8 mouse cellular contexts compared by ENCODE assay signal in the genomic region with DNA sequence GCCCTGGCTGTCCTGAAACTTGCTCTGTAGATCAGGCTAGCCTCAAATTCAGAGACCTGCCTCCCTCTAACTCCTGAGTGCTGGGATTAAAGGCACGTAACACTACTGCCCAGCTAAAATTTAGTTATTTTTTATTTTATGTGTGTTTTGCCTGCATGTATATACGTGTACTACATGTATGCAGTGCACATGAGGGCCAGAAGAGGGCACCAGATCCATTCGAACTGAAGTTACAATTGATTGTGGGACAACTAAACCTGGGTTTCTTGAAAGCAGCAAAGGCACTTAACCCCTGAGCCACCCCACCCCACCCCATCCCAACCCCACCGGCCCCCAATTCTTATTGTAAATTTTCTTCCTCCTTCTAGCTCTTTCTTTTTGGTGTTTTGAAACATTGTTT. TPM values are rescaled to one million over a fixed set of nuclear protein-coding genes. Genes with fewer than 3 reads are reported as not detected.
A peak's percentile ranks its signal among the peaks of the same experiment; 100 is the strongest.
DNase-seq lines count a peak whose midpoint lies in the region; ATAC-seq lines count a peak whose summit lies in the region.

No protein-coding gene starts in this region.

- H3K9me3 ChIP-seq in kidney, embryonic 14.5 days (ENCODE audit: control insufficient read depth, low read length) = no peaks in the 10 kb centered on the region; the same call in 1 of the 2 replicates

- H3K4me2 ChIP-seq in kidney, embryonic 14.5 days (replicated peaks; ENCODE audit: low read depth, low read length) = no peak overlapping the region

- ATAC-seq in frontal cortex, adult (ENCODE audit: low TSS enrichment) = no peak
- peak; percentile 62; the same call in 1 of the 2 replicates for ATAC-seq in common myeloid progenitor, adult 5-6 weeks (replicated peaks; ENCODE audit: low read depth, poor library complexity, severe bottlenecking)
- ATAC-seq in kidney, embryonic 14.5 days (ENCODE audit: low FRiP score, low TSS enrichment) = 0 out of 2 replicates have a peak, but pooled peaks have one; percentile 32

- WGBS in kidney, embryonic 14.5 days = 38% methylated on average over 4 of the region's 4 CpGs

- H3K4me3 ChIP-seq in kidney, embryonic 14.5 days (ENCODE audit: low read length) = no peak overlapping the region

- peak; percentile 29 to 54 for DNase-seq in frontal cortex, postnatal 14 days (ENCODE audit: low spot score in 2 of 2)
- DNase-seq in urinary bladder, postnatal 14 days (ENCODE audit: low spot score) = peak; percentile 64
- DNase-seq in urinary bladder, adult 2 months (ENCODE audit: low spot score) = no peak
- peak; percentile 90 for DNase-seq in lung, postnatal 36 days
- peak; percentile 75 for DNase-seq in thymus, postnatal 0 days (ENCODE audit: low spot score)

- H3K36me3 ChIP-seq in kidney, embryonic 14.5 days (ENCODE audit: control insufficient read depth, insufficient read depth, low read length) = no peaks in the 10 kb centered on the region

- H3K4me1 ChIP-seq in kidney, embryonic 14.5 days (ENCODE audit: control insufficient read depth, insufficient read depth, low read length) = no peaks in the 10 kb centered on the region

- H3K9ac ChIP-seq in kidney, embryonic 14.5 days (ENCODE audit: low read depth, low read length) = no peak overlapping the region

- H3K27ac ChIP-seq in kidney, embryonic 14.5 days (ENCODE audit: low read depth, low read length) = no peak overlapping the region

- H3K27me3 ChIP-seq in kidney, embryonic 14.5 days (ENCODE audit: control insufficient read depth, insufficient read depth, low read length) = no peaks in the 10 kb centered on the region

RNA-seq across cellular contexts. Expression of a gene that starts 12.3 kb away (rescaled TPM):
- polyA plus RNA-seq in urinary bladder, adult 2 months (2012; rRNA removed) = 35.7 and 51.0 TPM in 2 replicates
- total RNA-seq in common myeloid progenitor, adult 5-6 weeks (2017) = 86.9 and 112 TPM in 2 replicates
- 35.4 and 37.3 TPM in 2 replicates for polyA plus RNA-seq in kidney, embryonic 14.5 days (2014; fragmentation: Nextera tagmentation; extraction: Ambion mirVana)
- polyA plus RNA-seq in thymus, postnatal 0 days (2015; fragmentation: Nextera tagmentation; extraction: Ambion mirVana) = 43.2 and 56.0 TPM in 2 replicates

RNA-seq across cellular contexts. Expression of a gene that starts 32.3 kb away (rescaled TPM):
- polyA plus RNA-seq in urinary bladder, adult 2 months (2012; rRNA removed) = 5.6 and 5.7 TPM in 2 replicates
- total RNA-seq in common myeloid progenitor, adult 5-6 weeks (2017) = 9.8 and 10.6 TPM in 2 replicates
- polyA plus RNA-seq in kidney, embryonic 14.5 days (2014; fragmentation: Nextera tagmentation; extraction: Ambion mirVana) = 5.1 and 7.3 TPM in 2 replicates
- 2.7 and 3.0 TPM in 2 replicates for polyA plus RNA-seq in thymus, postnatal 0 days (2015; fragmentation: Nextera tagmentation; extraction: Ambion mirVana)
